Mouse (Mus musculus) CH12.LX (cell line): ENCODE measurements around the gene Flywch2. TPM values are rescaled to one million over a fixed set of nuclear protein-coding genes. Genes with fewer than 3 reads are reported as not detected.
A peak's percentile ranks its signal among the peaks of the same experiment; 100 is the strongest.

Experiments used
- DNase-seq: peaks from one replicate; pipeline ENCODE4 v3.0.0-alpha.2; 2013; ENCODE audit errors: extremely low read depth
- H3K27ac ChIP-seq: 2 replicates; pipeline ENCODE4 v1.5.1; 2012; ENCODE audit warnings: low read depth, mild to moderate bottlenecking, control low read depth, moderate library complexity; ENCODE audit not compliant: insufficient read depth
- H3K27me3 ChIP-seq: replicated peaks from 2 replicates; pipeline ENCODE3; 2012; ENCODE audit warnings: inconsistent platforms
- H3K36me3 ChIP-seq, 2 experiments: replicated peaks in 1 of 2; 2 replicates each; pipeline versions ENCODE3 to v1.6.1; 2012; ENCODE audit warnings: inconsistent platforms in 1 of 2, low read length in 1 of 2, mild to moderate bottlenecking in 1 of 2, mixed read lengths in 1 of 2, moderate library complexity in 1 of 2; ENCODE audit not compliant: control insufficient read depth in 1 of 2, insufficient read depth in 1 of 2
- H3K4me1 ChIP-seq, 2 experiments: 2 replicates each; pipeline ENCODE4 v1.6.1; 2012; ENCODE audit warnings: inconsistent platforms in 1 of 2, moderate library complexity in 1 of 2; ENCODE audit not compliant: insufficient read depth in 2 of 2, control insufficient read depth in 1 of 2
- H3K4me2 ChIP-seq: 2 replicates; pipeline ENCODE4 v1.6.1; 2012; ENCODE audit warnings: low read depth, mild to moderate bottlenecking, control low read depth; ENCODE audit not compliant: poor library complexity, insufficient read depth, severe bottlenecking
- H3K4me3 ChIP-seq, 3 experiments: fragments of 150-350 bp in 1 of 3; sonication (generic) in 1 of 3; replicated peaks in 1 of 3; 2 replicates each; pipeline versions ENCODE3 to v1.5.1; 2011 to 2012; ENCODE audit warnings: low read depth in 2 of 3, low read length in 2 of 3, mild to moderate bottlenecking in 2 of 3, moderate library complexity in 2 of 3, control low read depth in 1 of 3, improper control_type of control experiment in 1 of 3, inconsistent platforms in 1 of 3, mixed read lengths in 1 of 3; ENCODE audit not compliant: poor library complexity in 1 of 3
- H3K79me2 ChIP-seq: replicated peaks from 2 replicates; pipeline ENCODE4 v1.6.1; 2012; ENCODE audit warnings: mild to moderate bottlenecking, moderate library complexity; ENCODE audit not compliant: control insufficient read depth, poor library complexity, insufficient read depth, severe bottlenecking; ENCODE audit errors: extremely low read depth
- H3K9ac ChIP-seq: 2 replicates; pipeline ENCODE4 v1.6.1; 2012; ENCODE audit warnings: low read depth, mild to moderate bottlenecking, control low read depth, moderate library complexity; ENCODE audit not compliant: insufficient read depth
- H3K9me3 ChIP-seq: replicated peaks from 2 replicates; pipeline ENCODE3; 2012; ENCODE audit warnings: low read length, inconsistent platforms, mixed read lengths
- BHLHE40 ChIP-seq: IDR thresholded peaks from 2 replicates; pipeline ENCODE4 v1.6.1; 2011; ENCODE audit warnings: mild to moderate bottlenecking, low read depth, low read length, improper control_type of control experiment
- CHD2 ChIP-seq: IDR thresholded peaks from 2 replicates; pipeline ENCODE4 v1.6.1; 2011; ENCODE audit warnings: low read length, improper control_type of control experiment
- ELF1 ChIP-seq: IDR thresholded peaks from 2 replicates; pipeline ENCODE4 v1.6.1; 2014; ENCODE audit warnings: low read depth, mild to moderate bottlenecking, inconsistent platforms, low read length, improper control_type of control experiment
- EP300 ChIP-seq: IDR thresholded peaks from 2 replicates; pipeline ENCODE4 v1.6.1; 2011; ENCODE audit warnings: low read length, improper control_type of control experiment
- GABPA ChIP-seq: IDR thresholded peaks from 2 replicates; pipeline ENCODE4 v1.6.1; 2012; ENCODE audit warnings: low read depth, low read length, improper control_type of control experiment, inconsistent platforms; ENCODE audit not compliant: insufficient replicate concordance
- HCFC1 ChIP-seq: IDR thresholded peaks from 2 replicates; pipeline ENCODE4 v1.6.1; 2012; ENCODE audit warnings: low read depth, mild to moderate bottlenecking, inconsistent platforms, low read length, improper control_type of control experiment
- IRF4 ChIP-seq: IDR thresholded peaks from 2 replicates; pipeline ENCODE4 v1.6.1; 2014; ENCODE audit warnings: low read depth, mild to moderate bottlenecking, inconsistent platforms, low read length, improper control_type of control experiment
- JUN ChIP-seq: IDR thresholded peaks from 2 replicates; pipeline ENCODE4 v1.6.1; 2011; ENCODE audit warnings: low read depth, mild to moderate bottlenecking, low read length, improper control_type of control experiment, moderate library complexity; ENCODE audit not compliant: insufficient read depth
- KAT2A ChIP-seq: IDR thresholded peaks from 2 replicates; pipeline ENCODE4 v1.6.1; 2012; ENCODE audit warnings: low read length, improper control_type of control experiment, inconsistent platforms; ENCODE audit not compliant: insufficient replicate concordance
- MAFK ChIP-seq: IDR thresholded peaks from 2 replicates; pipeline ENCODE4 v1.6.1; 2011; ENCODE audit warnings: low read length, improper control_type of control experiment; ENCODE audit not compliant: insufficient replicate concordance
- MAZ ChIP-seq: IDR thresholded peaks from 2 replicates; pipeline ENCODE4 v1.6.1; 2012; ENCODE audit warnings: low read depth, mild to moderate bottlenecking, inconsistent platforms, low read length, improper control_type of control experiment, moderate library complexity
- MXI1 ChIP-seq: IDR thresholded peaks from 2 replicates; pipeline ENCODE4 v1.6.1; 2011; ENCODE audit warnings: mild to moderate bottlenecking, low read depth, low read length, improper control_type of control experiment
- NELFE ChIP-seq: IDR thresholded peaks from 2 replicates; pipeline ENCODE4 v1.6.1; 2011; ENCODE audit warnings: low read depth, low read length, improper control_type of control experiment
- PAX5 ChIP-seq: IDR thresholded peaks from 2 replicates; pipeline ENCODE4 v1.6.1; 2012; ENCODE audit warnings: low read length, inconsistent platforms, mixed read lengths
- RCOR1 ChIP-seq: conservative IDR thresholded peaks from 2 replicates; pipeline ENCODE4 v1.6.1; 2012; ENCODE audit warnings: low read depth, mild to moderate bottlenecking, inconsistent platforms, low read length, improper control_type of control experiment
- SIN3A ChIP-seq: IDR thresholded peaks from 2 replicates; pipeline ENCODE4 v1.6.1; 2012; ENCODE audit warnings: low read length, improper control_type of control experiment, inconsistent platforms
- TBP ChIP-seq: conservative IDR thresholded peaks from 2 replicates; pipeline ENCODE4 v1.6.1; 2011; ENCODE audit warnings: low read depth, low read length, improper control_type of control experiment
- UBTF ChIP-seq: IDR thresholded peaks from 2 replicates; pipeline ENCODE4 v1.6.1; 2012; ENCODE audit warnings: low read depth, mild to moderate bottlenecking, inconsistent platforms, low read length, improper control_type of control experiment, moderate library complexity
- ZC3H11A ChIP-seq: IDR thresholded peaks from 2 replicates; pipeline ENCODE4 v1.6.1; 2012; ENCODE audit warnings: low read depth, mild to moderate bottlenecking, inconsistent platforms, low read length, improper control_type of control experiment
- ZNF384 ChIP-seq: IDR thresholded peaks from 2 replicates; pipeline ENCODE4 v1.6.1; 2012; ENCODE audit warnings: low read depth, low read length, improper control_type of control experiment, inconsistent platforms
- dilution Hi-C: fragments of 300-500 bp; cut with MboI; formaldehyde crosslinking; loops from 2 replicates; pipeline ENCODE4 v1.14.3; 2020; ENCODE audit warnings: low sequenced_read_pairs; ENCODE audit not compliant: extremely low pct_unique_long_range_greater_than_20kb, extremely low pct_ligation_motif_present
- in situ Hi-C: fragments of 300-500 bp; cut with MboI; formaldehyde crosslinking; loops from 3 replicates; pipeline ENCODE4 v1.14.3; 2019; ENCODE audit warnings: low sequenced_read_pairs, low pct_ligation_motif_present, low pct_unique_long_range_greater_than_20kb, mixed read lengths
- polyA plus RNA-seq: library from polyadenylated mRNA; unstranded; fragments of >175 nt; gene quantifications from 2 replicates; pipeline ENCODE4 v1.2.1, GENCODE M21; 2012; ENCODE audit warnings: low read depth; ENCODE audit not compliant: insufficient read length
- total RNA-seq, 2 experiments: library from RNA; depleted of rRNA; stranded (reverse); fragments of 300-350 nt in 1 of 2; fragments of >200 nt in 1 of 2; gene quantifications; 2 replicates each; pipeline ENCODE4 v1.2.3; 2012 to 2014

The Flywch2 gene
- total and polyA plus RNA-seq, 3 experiments: not detected

DNA sequence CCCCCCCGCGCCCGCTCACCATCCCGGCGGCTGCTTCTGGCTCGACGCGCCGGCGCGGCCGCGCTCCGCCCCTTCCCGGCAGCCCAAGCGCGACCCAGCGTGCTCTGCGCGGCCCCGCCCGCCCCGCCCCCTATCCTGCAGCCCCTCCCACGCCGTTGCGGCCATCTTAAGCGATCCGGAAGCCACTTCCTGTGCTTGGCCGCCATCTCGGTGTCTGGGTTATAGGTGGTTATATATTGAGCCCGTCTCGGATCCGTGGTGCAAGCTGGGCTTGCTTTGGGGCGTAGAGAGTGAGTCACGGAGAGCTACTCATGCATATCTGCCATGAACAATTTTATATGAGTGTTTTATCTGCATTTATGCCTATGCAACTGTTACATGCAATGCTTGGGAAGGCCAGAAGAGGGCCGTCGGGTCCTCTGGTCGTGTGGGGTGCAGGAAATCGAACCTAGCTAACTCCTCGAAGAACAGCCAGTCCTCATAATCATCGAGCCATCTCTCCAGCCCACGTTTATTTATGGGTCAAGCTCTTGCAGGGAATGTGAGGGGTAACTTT is 43.3 kb upstream of the Flywch2 start, which contains the start of gene Elob (continued):
- TF ChIP-seq TBP (peak; percentile 84), JUN (no peak), IRF4 (no peak), ELF1 (peak; percentile 86), ZNF384 (no peak), MAFK (no peak), ZC3H11A (peak; percentile 94), GABPA (no peak; the same call in 1 of the 2 replicates), RCOR1 (no peak), UBTF (no peak), MAZ (no peak; the same call in 1 of the 2 replicates), EP300 (no peak), NELFE (peak; percentile 39), HCFC1 (peak; percentile 74), SIN3A (no peak; the same call in 1 of the 2 replicates), KAT2A (0 out of 2 replicates have a peak, but pooled peaks have one; percentile 51), MXI1 (peak; percentile 27; the same call in 1 of the 2 replicates), CHD2 (no peak), BHLHE40 (no peak; the same call in 1 of the 2 replicates)
- TF ChIP-seq, all 38 proteins: peak for 15

DNA sequence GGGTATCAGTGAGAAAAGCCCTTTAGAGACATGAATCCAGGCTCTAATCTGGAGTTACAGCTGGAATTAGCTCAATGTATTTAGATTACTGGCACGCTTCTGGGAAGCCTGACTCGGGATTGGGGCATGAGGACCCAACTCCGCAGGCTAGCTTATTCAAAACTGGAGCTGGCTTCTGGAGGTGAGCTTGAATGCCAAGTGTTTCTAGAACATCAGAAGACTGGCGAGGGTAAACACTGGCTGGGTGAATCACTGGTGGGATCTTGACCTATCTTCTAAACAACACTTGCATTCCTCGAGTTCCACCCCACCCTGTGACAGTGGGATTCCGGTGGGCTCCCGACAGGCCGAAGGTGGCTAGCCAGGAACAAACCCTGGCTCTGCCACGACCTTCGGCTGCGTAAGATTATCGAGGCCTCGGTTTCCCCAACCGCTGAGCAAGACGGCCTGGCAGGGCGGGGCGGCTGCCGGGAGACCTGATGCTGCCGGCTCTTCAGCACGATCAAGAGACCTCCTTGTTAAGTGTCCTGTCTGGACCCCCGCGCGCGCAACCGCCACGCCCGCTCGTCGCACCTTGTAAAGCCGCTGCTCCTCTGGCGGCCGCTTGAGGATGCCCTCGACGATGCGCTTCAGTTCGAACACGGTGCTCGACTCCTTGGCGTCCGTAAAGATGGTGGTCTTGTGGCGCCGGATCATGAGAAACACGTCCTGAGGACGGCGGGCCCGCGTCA is 42.6 kb upstream of the Flywch2 start:
- no peak for TF ChIP-seq PAX5
- 0 out of 2 replicates have a peak, but pooled peaks have one; percentile 39 for TF ChIP-seq MAZ
- H3K79me2 ChIP-seq: peaks cover 20% of the 10 kb centered on the region
- peaks cover 26 to 39% of the 10 kb centered on the region in 2 experiments for H3K36me3 ChIP-seq
- H3K27me3 ChIP-seq: no peaks in the 10 kb centered on the region
- H3K9ac ChIP-seq: peak overlapping the region; percentile 98
- peak overlapping the region; percentile 84 for H3K4me2 ChIP-seq
- peaks cover 2 to 32% of the 10 kb centered on the region in 2 experiments; a peak in 3 of 4 replicates for H3K4me1 ChIP-seq
- in situ Hi-C loops: no loop called here
- H3K9me3 ChIP-seq: no peaks in the 10 kb centered on the region
- peak overlapping the region; percentile 81 to 87 (median 82) for H3K4me3 ChIP-seq
- H3K27ac ChIP-seq: peak overlapping the region; percentile 41
- dilution Hi-C loops: no loop called here
- DNase-seq: peak; percentile 48
